Mouse (Mus musculus) CD4-positive helper T cell, adult 2 months (primary cell): Measurements from ENCODE around the gene Peg12.

ENCODE experiments used
- DNase-seq: peaks from one replicate; pipeline ENCODE4 v3.0.0-alpha.2; 2012; ENCODE audit warnings: low read depth, missing footprints, low spot score

Peg12 gene

DNA sequence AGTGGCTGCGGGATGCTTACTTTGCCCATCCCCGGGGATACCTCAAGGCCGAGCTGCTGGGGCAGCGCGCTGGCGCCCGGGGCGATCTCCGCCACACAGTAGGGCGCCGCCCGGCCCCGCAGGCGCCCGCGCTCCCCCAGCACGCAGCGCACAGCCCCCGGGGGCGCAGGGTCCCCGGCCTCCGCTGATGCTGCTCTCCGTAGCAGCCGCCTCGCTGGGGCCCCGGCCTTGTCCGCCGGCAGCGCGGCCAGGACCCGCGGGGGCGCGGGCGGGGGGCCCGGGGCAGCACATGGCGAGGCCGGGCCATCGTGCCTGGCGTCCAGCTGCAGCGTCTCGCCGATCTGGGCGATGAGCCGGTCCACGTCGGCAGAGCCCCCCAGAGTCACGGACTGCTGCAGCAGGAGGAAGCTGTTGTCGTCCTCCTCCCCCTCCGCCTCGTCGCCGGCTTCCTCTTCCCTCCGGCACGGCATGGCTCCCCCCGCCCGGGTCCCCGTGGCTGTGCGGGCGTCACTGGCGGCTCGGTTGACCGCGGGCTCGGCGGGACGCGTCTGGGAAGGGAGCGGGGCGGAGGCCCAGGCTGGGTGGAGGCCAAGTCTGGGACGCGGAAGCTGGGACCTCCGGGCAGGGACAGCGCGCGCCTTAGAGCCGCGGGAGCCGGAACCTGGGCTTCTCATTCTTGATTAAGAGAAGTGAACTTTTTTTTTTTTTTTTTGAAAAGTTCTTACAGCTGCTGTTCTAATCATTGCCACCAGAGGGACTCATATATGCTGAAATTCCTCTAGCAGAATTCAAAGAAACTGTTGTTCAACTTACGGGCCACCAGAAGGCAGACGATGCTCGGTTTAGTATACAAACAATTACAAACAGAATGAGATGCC lies at the start of gene Peg12:
TSS of gene Peg12 (minus strand) at position 633 of the 878 bp plus-strand sequence.
- no peak for DNase-seq

DNA sequence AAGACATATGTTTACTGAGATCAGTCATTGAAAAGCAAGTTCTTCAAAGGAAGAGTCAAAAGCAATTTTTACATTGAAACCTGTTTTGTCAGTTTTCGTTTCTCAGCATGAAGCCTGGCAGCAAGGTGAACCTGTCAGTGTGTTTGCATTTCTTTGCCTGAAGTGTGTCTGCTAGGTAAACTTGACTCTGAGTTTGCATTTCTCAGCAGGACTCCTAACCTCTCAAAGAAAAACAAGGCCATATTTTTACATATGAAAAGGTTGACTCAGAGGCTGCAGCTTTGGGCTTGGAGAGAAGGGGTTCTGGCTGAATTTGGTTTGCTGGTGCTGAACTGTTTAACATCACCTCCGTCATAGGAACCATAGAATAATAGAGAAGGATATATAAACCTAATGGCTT lies 21.8 kb upstream of the Peg12 start:
- DNase-seq, result no peak

DNA sequence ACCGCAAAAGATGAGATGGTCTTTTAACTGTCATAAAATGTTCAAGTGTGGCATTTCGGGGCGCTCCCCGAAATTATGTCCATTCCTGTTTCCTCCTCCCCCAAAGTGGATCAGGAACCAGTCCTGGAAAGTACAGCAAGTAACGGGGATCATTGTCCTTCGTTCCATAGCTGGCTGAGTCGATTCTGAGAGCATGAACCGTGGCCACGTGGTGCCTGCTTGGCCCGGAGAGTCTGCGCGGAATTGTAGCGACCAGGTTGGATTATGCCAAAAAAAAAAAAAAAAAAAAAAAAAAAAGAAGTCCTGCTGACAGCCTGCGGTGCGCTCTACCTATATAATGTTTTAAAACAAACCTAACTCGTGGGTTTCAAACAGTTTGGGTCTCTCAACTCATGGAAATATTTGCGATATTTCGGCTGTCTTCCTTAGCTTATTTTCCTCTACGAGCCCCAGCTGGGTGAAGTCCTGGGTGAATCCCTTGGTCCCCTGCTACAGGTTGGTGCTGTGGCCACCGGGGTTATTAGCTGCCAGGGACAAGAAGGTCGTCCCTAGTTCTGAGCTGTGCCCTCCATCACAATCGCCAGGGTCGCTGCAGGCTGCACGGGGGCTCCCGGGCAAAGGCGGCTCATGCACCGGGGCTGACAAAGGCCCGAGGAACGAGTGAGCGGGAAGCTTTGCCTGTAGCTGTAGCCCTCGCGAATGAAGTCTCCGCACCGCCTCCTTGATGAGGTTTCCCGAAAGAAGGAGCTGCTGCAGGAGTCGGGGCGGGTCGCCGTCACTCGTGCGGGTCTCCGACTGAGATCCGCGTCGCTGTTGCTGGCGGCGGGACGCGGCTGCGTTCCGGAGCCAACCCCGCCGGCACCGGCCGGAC lies 1.1 kb downstream of the Peg12 start:
- DNase-seq, result no peak

DNA sequence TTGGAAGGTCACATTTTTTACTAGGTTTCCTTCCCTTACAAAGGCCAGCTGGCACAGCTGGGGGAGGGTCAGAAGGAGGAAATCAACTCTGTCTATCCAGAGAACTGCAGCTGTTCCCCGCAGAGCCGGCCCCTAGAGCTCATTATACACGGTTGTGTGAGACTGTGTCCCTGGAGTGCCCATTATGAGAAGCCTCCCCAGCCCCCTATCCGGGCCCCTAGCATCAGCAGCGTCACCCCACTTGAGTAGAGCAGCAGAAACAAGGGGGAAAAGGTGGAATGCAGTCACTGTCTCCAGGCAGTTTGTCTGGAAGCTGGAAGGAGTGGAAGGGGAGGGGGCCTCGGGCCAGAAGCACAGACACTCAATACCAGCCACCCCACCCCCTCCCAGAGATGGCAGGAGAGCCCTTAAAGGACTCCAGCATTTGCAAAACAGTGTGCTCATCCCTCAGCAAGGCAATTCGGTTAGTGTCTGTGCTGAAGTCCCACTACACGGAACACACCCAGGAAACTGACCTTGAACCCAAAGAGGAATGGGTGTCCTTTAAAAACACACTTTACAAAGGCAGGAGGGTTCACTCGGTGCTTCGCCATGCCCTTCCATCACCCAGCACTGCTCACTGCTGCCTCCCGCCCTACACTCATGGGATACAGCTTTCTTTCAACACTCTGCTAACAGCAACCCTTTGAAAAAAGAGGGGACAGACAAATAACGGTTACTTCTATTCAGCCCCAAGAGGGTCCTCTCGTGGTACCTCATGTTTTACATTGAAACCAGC lies 1.9 kb downstream of the Peg12 start:
- DNase-seq, result no peak

DNA sequence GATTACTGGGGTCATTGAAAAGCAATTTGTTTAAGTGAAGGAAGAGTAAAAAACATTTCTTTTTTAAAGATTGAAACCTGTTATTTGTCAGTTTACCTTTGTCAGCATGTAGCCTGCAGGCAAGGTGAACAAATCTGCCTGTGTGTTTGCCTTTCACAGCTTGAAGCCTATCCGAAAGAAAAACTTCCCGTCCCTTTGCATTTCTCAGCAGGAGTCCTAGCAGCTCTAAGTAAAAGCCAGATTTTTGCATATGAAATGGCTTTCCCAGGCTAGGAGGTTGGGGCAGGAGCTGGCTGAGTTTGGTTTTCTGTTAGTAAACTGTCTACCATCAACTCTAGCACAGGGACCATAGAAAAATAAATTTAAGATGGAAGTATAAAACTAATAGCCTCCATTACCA lies 12.0 kb downstream of the Peg12 start:
- DNase-seq, result no peak

DNA sequence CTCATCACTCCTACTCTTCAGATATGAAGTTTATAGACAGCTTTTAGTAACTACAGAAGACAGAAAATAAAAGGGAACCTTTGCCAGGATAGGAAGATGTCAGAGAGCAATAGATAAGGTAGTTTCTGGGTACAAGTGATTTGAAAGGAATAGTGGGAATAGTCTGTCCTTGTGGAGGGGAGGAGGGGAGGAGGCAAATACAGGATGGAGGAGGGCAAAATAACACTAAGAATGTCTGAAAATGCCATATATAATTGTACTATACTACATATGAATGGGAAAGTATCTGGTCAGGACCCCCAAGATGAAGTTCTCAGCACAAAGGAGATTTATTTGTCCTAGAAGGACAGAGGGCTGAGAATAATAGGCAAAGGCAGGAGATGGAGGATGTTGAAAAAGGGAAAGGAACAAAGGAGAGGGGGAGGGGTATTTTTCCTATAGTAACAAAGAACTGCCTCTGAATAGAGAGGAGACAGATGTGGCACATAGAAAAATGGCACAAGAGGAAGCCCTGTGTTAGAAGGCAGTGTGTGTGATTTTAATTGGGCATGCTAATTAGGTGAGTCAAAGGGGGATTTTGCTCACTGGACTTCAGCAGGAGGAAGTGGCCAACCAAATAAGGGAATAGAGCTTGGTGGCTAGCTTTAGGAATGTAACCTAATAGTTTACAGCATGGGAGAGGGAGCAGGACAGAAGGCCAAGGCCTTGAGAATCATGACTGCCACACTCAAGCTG lies 18.7 kb downstream of the Peg12 start:
- DNase-seq, result no peak

DNA sequence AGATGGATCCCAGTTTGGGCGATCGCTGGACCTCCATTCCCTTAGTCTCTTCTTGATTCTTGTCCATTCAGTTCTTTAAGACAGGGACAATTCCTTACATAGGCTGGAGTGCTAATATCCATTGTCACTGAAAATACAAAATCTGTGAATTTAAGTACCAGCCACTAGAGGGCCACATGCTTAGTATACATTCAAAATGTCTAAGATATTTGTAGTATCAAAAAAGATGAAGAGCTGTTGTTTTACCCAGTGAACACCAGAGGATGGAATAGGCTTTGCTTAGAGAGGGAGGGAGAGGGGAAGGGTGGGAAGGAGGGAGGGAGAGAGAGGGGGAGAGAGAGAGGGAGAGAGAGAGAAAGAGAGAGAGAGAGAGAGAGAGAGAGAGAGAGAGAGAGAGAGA lies 27.9 kb downstream of the Peg12 start:
- DNase-seq, result no peak

DNA sequence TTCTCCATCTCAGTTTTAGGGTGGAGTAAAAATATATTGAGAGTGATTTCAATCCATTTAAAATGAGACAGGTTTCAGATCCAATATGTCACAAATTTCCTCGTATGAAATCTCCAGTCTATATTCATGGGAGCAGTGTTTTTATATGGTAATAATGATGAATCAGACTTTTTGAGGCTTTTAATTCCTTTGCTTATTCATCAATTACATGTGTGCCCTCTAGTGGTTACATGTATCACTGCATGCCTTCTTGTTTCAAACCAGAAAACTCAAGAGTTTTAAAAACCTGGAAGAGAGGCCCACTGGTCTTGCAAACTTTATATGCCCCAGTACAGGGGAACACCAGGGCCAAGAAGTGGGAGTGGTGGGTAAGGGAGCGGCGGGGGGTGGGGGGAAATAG lies 31.1 kb downstream of the Peg12 start:
- no peak for DNase-seq

DNA sequence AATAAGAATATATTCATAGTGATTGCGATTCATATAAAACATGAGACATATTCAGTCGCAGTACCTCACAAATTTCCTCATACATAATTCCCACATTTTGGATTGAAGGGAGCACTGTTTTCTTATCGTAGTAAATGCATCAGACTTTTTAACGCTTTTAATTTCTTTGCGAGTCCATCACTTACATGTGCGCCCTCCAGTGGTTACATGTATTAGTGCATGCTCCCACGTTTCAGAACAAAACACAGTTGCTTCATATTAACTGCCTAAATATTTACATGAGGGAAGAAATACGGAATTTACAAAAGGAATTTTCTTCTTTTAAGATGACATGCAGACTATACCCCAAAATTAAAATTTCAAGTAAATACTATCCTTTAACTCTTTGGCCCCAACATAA lies 36.0 kb downstream of the Peg12 start:
- DNase-seq, result no peak

DNA sequence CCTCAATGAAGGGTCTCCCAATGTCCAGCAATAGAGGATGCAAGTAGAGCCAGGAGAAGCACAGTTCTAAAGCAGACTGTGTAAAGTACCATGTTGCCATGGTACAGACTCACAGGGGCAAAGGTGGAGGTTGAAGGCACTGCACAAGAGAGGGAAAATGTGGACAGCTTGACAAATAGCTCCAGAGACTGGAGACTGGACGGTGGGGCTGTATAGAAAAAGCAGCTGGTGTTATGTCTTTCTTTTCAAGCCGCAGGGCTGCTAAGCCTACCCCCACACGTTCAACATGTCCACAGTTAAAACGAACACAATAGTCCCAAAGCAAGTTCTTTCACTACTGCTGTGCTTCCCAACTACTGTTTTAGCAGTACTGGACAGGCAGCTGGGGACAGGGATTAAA lies 41.1 kb downstream of the Peg12 start:
- no peak for DNase-seq

DNA sequence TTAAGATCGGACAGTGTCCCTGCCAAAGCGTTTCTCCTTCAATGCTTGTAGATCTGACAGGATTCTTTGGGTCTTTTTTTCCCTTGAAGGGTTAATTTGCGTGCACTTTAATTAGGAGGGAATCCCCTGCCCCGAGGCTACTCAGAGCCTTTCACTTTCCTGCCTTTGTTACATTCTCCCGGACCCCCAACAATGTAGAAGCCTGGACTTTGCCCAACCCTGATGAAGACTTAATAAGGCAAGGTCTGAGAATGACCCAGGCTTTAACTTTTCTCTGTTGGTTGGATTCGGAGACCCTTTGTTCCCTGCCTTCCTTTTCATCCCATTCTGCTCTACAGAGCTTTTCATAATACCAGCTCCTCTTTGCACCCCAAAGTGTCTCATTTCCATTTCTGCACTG lies 43.7 kb downstream of the Peg12 start:
- DNase-seq, result no peak

DNA sequence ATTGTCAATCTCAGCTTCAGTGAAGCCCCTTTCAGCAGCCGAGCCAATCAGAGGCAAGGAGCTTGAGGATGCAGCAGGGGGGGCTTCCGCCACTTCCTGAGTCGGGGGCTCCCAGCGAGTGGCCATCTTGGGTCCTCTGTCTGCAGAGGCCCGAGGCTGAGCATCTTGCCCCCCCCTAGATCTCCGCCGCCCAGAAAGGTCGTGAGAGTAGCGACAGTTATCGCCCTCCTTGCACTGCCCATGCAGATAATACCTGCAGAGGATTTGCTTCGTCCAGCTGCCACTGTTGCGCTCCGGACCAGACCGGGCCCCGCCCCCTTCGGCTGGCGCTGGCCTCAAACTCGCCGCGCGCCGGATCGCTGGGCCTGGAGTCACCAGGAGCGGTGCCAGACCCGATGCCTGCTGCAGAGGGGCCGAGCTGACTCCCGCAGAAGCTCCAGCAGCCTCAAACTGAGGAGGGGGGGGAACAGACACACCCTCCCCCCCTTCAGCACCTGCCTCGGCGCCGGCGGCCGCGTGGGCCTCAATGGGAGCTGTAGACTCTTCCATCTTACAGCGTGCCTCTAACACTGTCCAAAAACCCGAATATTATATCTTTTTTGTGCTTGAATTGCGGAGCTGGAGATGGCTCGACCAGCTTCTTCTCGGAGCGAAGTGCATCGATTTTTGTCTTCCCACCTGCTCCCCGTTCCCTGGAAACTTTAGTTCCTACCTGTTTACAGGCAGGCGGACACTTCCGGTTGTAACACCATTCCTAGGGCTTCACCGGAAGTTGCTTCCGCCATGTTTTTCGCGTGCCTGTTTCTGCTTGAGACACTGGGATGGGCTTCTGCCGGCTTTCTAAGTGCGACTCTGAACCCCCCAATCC lies 44.6 kb downstream of the Peg12 start, which contains the start of gene Mkrn3:
TSS of gene Mkrn3 (minus strand) at position 647 of the 868 bp plus-strand sequence.
- peak; percentile 26 for DNase-seq

DNA sequence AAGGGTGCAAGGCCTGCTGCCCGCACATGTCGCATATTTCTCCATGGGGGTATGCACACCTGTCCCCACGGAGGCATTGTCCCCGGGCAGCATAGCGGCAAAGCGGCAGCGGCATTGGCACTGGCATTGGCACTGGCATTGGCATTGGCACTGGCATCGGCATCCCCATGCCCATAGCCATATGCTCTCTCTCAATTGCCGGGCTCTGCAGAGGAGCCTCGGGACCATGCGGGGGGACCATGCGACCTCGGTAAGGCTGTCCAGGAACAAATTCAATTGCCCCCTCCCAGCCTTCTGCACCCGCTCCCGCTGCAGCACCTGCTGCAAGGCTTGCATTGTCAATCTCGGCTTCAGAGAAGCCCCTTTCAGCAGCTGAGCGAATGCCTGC lies 45.2 kb downstream of the Peg12 start:
- no peak for DNase-seq

DNA sequence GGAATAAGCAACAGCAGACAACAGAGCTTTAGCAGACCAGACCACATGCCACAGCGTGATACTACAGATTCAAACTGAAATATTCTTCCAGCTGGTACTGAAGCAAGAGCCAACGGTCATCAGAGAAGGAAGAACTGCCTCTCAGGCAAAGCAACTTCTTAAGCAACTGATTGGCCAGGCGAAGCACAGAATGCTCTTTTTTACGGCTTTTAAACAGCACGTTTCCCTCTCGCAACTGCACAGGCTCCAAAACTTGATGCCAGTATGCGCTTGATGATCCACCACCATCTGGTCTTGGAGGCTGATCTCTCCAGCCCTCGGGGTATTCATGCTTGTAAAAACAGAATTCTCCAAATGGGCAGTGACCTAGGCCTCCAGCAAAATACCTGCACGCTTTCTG lies 46.0 kb downstream of the Peg12 start:
- no peak for DNase-seq

DNA sequence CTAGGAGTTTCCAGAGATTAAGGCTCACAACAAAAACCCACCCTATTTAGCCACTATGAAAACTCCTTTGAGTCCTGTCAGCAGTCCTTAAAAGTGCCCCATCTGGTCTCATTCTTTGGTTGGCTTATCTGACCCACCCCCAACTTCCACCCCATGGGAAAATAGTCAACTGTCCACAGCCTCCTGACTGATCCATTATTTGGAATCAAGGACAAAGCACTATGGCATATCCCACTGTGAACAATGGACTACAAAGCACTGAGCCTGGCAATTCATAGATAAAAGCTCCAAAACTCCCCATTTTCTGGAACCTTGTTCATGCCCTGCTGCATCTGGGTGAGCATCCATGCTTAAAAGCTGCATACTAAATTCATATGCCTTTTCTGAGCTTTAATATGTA lies 48.1 kb downstream of the Peg12 start:
- no peak for DNase-seq

DNA sequence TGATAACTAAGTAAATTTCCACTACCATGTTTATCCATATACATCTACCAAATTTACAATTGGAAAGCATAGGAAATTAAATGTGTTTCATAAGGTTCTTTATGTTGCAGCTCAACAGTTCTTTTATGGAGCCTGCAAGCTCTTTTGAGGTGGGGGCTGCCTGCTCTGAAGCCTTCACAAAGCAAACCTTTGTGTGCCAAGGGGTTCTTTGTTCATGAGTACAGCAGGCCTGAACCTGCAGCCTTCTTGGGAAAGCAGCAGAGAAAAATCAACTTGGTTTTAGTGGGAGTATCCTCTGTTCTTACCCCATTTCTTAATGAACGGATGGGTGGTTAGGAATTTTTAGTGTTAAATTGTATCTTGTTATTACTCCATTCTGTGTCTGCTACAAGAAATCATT lies 49.1 kb downstream of the Peg12 start:
- no peak for DNase-seq
